Mouse (Mus musculus): ENCODE measurements around the gene Fyn. TPM values are rescaled to one million over a fixed set of nuclear protein-coding genes. Genes with fewer than 3 reads are reported as not detected.
A peak's percentile ranks its signal among the peaks of the same experiment; 100 is the strongest.

Gene Fyn
- polyA plus RNA-seq, 1 experiment from 2014 or later = 6.5 TPM

DNA sequence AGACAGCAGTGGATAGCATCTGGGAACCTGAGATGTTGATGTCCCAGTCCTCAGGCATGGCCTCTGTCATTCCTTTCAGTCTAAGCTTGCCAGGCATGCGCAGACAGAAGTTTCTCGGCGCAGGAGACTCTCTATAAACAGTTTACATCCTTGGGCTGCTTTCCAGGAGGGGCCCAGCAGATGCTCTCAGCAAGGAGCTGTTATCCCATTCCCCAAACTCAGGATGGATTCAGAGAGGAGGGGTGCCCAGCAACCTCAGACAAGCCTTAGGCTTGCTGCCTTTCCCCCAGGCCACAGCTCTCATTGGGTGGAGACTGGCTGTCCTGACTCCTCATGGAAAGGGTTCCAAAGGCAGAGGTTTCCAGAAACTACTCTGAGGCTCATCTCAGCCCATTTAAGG is 242.6 kb downstream of the Fyn start:
- Histone ChIP-seq H3K27ac (ENCODE audit: low read depth) (no peak overlapping the region), H3K36me3 (replicated peaks; ENCODE audit: insufficient read depth, low read length) (no peaks in the 10 kb centered on the region), H3K4me2 (ENCODE audit: low read depth, low read length) (no peak overlapping the region), H3K4me3 (ENCODE audit: low read depth, low read length) (no peak overlapping the region), H3K27me3 (ENCODE audit: insufficient read depth, low read length) (no peaks in the 10 kb centered on the region), H3K4me1 (ENCODE audit: insufficient read depth) (peaks cover 5% of the 10 kb centered on the region; the same call in 1 of the 2 replicates), H3K9me3 (ENCODE audit: low read length) (no peaks in the 10 kb centered on the region), H3K9ac (replicated peaks) (no peak overlapping the region)
- DNase-seq = no peak
- no peak for ATAC-seq
- no peak for TF ChIP-seq CTCF (IDR thresholded peaks at IDR 0.05; ENCODE audit: low read depth)
- no peak for TF ChIP-seq EP300 (IDR thresholded peaks at IDR 0.05; ENCODE audit: low read depth)
- 73% methylated on average over 3 of the region's 3 CpGs for WGBS (ENCODE audit: insufficient replicate concordance)

DNA sequence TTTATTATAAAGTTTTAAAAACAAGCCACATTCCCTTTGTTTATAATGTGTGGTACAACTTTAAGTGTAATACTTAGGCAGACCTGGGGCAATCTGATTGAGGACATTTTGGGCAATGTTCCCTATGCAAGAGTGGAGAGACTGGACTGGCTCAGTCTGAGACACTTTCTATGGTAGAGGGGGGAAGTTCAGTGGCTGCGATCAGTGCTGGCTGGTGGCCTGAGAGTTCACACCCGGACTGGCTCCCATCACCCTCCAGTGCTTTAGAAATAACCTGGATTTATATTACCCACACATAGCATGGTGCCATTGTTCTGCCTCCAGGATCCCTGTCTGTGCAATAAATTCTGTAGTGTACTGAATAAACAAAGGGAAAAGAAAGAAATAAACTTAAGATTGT is 243.5 kb downstream of the Fyn start:
- no peak overlapping the region for H3K4me3 ChIP-seq (ENCODE audit: low read depth, low read length)
- DNase-seq (no peak), ATAC-seq (no peak)
- WGBS (ENCODE audit: insufficient replicate concordance) = 90% methylated on average over 2 of the region's 2 CpGs
- no peak overlapping the region for H3K4me2 ChIP-seq (ENCODE audit: low read depth, low read length)
- H3K9me3 ChIP-seq (ENCODE audit: low read length) = no peaks in the 10 kb centered on the region
- no peaks in the 10 kb centered on the region for H3K27me3 ChIP-seq (ENCODE audit: insufficient read depth, low read length)
- H3K27ac ChIP-seq (ENCODE audit: low read depth) = peak overlapping the region; percentile 86; the same call in 1 of the 2 replicates
- H3K9ac ChIP-seq (replicated peaks) = no peak overlapping the region
- TF ChIP-seq CTCF (IDR thresholded peaks at IDR 0.05; ENCODE audit: low read depth) (no peak), EP300 (IDR thresholded peaks at IDR 0.05; ENCODE audit: low read depth) (no peak)
- peaks cover 7% of the 10 kb centered on the region; the same call in 1 of the 2 replicates for H3K4me1 ChIP-seq (ENCODE audit: insufficient read depth)
- H3K36me3 ChIP-seq (replicated peaks; ENCODE audit: insufficient read depth, low read length) = no peaks in the 10 kb centered on the region

DNA sequence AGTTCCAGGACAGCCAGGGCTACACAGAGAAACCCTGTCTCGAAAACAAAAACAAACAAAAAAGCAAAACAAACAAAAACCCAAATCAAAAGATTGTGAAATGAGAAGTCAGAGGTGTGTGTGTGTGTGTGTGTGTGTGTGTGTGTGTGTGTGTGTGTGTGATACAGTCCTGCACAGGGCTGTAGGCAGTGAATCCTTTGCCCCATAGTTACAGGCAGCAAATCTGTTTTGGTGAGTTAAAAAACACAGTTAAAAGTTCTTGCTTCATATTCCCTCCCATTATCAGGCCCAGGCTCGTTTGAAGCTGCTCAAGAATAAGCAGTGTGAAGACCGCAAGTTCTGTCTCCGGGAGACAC is 244.0 kb downstream of the Fyn start, which contains the start of gene Traf3ip2:
Traf3ip2 (plus strand) TSS at position 302 of the 356 bp plus-strand sequence.
- TF ChIP-seq EP300 (IDR thresholded peaks at IDR 0.05; ENCODE audit: low read depth) (no peak), CTCF (IDR thresholded peaks at IDR 0.05; ENCODE audit: low read depth) (no peak)
- Histone ChIP-seq H3K36me3 (replicated peaks; ENCODE audit: insufficient read depth, low read length) (0 out of 2 replicates have a peak, but pooled peaks cover under 1% of the 10 kb centered on the region), H3K9ac (replicated peaks) (peak within 1 kb of the TSS; percentile 61), H3K27ac (ENCODE audit: low read depth) (peak within 1 kb of the TSS; percentile 86), H3K27me3 (ENCODE audit: insufficient read depth, low read length) (no peaks in the 10 kb centered on the region), H3K9me3 (ENCODE audit: low read length) (no peaks in the 10 kb centered on the region), H3K4me3 (ENCODE audit: low read depth, low read length) (peak within 1 kb of the TSS; percentile 48), H3K4me1 (ENCODE audit: insufficient read depth) (peaks cover 7% of the 10 kb centered on the region; the same call in 1 of the 2 replicates), H3K4me2 (ENCODE audit: low read depth, low read length) (peak within 1 kb of the TSS; percentile 78)
- DNase-seq = no peak
- peak; percentile 56 for ATAC-seq
- 22% methylated on average over 4 of the region's 4 CpGs for WGBS (ENCODE audit: insufficient replicate concordance)

DNA sequence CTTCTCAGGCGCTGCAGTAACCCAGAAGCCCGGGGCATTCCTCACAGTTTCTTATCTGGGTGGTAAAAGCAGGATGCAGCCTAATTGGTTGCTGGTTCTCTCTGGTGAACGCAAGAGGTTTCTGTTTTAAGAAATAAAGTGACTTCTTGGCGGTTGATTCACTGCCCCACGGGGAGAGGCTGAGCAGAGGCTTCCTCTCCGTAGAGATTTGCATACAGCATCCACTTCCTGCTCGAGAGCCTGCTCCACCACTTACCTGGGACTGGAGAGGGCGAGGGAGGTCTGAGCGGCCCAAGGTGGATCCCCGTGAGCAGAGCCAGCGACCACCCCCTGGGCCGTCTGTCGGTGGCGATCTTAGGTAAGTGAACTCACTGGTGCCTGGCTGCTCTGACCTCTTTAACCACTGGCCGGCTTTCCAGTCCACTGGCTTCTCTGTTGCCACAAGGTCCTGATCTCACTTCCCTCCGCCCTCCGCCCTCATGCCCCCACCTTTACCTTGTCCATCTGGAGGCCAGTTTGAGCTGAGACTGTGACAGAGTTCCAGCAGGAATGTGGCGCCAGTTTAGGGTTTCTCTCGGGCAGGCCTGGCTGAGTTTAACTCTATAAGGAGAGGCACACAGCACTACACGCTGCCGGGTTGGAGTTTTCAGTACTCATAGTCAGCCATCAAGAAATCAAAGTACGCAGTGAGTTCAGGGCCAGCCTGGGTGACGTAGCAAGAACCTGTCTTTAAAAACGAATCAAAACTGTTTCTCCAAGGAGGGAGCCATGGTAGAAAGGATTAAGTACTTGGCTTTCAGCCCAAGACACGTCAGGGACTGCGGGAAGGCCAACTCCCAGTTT is 244.6 kb downstream of the Fyn start:
- peak; percentile 74 for ATAC-seq
- TF ChIP-seq EP300 (IDR thresholded peaks at IDR 0.05; ENCODE audit: low read depth) (no peak), CTCF (IDR thresholded peaks at IDR 0.05; ENCODE audit: low read depth) (no peak)
- WGBS (ENCODE audit: insufficient replicate concordance) = 9% methylated on average over 26 of the region's 26 CpGs
- Histone ChIP-seq H3K36me3 (replicated peaks; ENCODE audit: insufficient read depth, low read length) (0 out of 2 replicates have a peak, but pooled peaks cover 2% of the 10 kb centered on the region), H3K9ac (replicated peaks) (peak overlapping the region; percentile 61), H3K27ac (ENCODE audit: low read depth) (peak overlapping the region; percentile 86), H3K4me1 (ENCODE audit: insufficient read depth) (peaks cover 7% of the 10 kb centered on the region; the same call in 1 of the 2 replicates), H3K27me3 (ENCODE audit: insufficient read depth, low read length) (no peaks in the 10 kb centered on the region), H3K4me2 (ENCODE audit: low read depth, low read length) (peak overlapping the region; percentile 78), H3K4me3 (ENCODE audit: low read depth, low read length) (peak overlapping the region; percentile 48), H3K9me3 (ENCODE audit: low read length) (no peaks in the 10 kb centered on the region)
- DNase-seq = peak; percentile 64

DNA sequence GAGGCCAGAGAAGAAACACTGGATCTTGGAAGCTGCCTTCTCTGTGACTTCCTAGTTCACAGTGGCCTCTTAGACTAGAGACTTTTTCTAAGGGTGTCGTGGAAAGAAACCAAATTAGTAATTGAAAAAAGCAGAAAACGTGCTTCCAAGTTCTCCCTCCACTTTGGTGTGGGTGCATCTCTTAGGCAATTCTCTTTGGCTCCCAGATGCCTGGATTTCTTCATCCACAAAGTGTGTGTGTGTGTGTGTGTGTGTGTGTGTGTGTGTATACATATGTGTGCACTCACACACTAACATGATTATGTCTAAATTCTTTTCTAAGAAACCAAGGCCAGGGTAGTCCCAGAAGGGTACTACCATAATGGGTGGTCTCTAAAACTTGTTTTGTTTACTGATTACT is 245.3 kb downstream of the Fyn start:
- no peak overlapping the region for H3K9ac ChIP-seq (replicated peaks)
- peaks cover 7% of the 10 kb centered on the region; the same call in 1 of the 2 replicates for H3K4me1 ChIP-seq (ENCODE audit: insufficient read depth)
- H3K36me3 ChIP-seq (replicated peaks; ENCODE audit: insufficient read depth, low read length) = 0 out of 2 replicates have a peak, but pooled peaks cover 2% of the 10 kb centered on the region
- H3K4me2 ChIP-seq (ENCODE audit: low read depth, low read length) = peak overlapping the region; percentile 78
- H3K27ac ChIP-seq (ENCODE audit: low read depth) = peak overlapping the region; percentile 86
- H3K4me3 ChIP-seq (ENCODE audit: low read depth, low read length) = peak overlapping the region; percentile 48; the same call in 1 of the 2 replicates
- TF ChIP-seq EP300 (IDR thresholded peaks at IDR 0.05; ENCODE audit: low read depth) (no peak), CTCF (IDR thresholded peaks at IDR 0.05; ENCODE audit: low read depth) (no peak)
- H3K27me3 ChIP-seq (ENCODE audit: insufficient read depth, low read length) = no peaks in the 10 kb centered on the region
- no peak for DNase-seq
- H3K9me3 ChIP-seq (ENCODE audit: low read length) = no peaks in the 10 kb centered on the region
- peak; percentile 44; the same call in 1 of the 2 replicates for ATAC-seq
- 39% methylated on average over 2 of the region's 2 CpGs for WGBS (ENCODE audit: insufficient replicate concordance)

DNA sequence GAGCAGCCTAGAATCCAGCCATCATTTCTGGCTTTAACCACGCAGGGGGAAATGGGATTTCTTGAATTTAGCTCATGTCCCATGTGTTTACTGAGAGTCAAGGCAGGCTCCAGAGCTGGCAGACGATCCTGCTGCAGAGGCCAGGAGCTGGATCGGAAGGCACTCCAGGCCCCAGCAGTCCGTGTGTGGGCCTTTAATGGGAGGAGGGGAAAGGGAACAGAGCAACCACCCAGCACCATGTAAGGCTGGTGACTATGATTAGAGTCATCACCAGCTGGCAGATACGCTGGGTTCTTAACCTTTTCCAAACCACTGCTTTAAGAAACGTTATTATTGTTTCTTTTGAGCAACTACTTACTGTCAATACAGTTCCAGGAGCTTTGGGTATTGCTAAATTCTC is 246.0 kb downstream of the Fyn start:
- Histone ChIP-seq H3K9ac (replicated peaks) (no peak overlapping the region), H3K27me3 (ENCODE audit: insufficient read depth, low read length) (no peaks in the 10 kb centered on the region), H3K27ac (ENCODE audit: low read depth) (no peak overlapping the region), H3K4me1 (ENCODE audit: insufficient read depth) (peaks cover 7% of the 10 kb centered on the region; the same call in 1 of the 2 replicates), H3K9me3 (ENCODE audit: low read length) (no peaks in the 10 kb centered on the region), H3K4me3 (ENCODE audit: low read depth, low read length) (no peak overlapping the region), H3K36me3 (replicated peaks; ENCODE audit: insufficient read depth, low read length) (0 out of 2 replicates have a peak, but pooled peaks cover 2% of the 10 kb centered on the region), H3K4me2 (ENCODE audit: low read depth, low read length) (0 out of 2 replicates have a peak overlapping the region, but pooled peaks have one; percentile 78)
- no peak for DNase-seq
- WGBS (ENCODE audit: insufficient replicate concordance) = 53% methylated on average over 6 of the region's 6 CpGs
- ATAC-seq = no peak
- TF ChIP-seq CTCF (IDR thresholded peaks at IDR 0.05; ENCODE audit: low read depth) (no peak), EP300 (IDR thresholded peaks at IDR 0.05; ENCODE audit: low read depth) (no peak)

Other genes with a start within 250 kb of the Fyn start
- gene Fam229b, start 234.9 kb upstream of the Fyn start, polyA plus RNA-seq (2015; fragmentation: Nextera tagmentation; extraction: Ambion mirVana) = 1.3 and 1.9 TPM in 2 replicates
- 2.1 and 2.2 TPM in 2 replicates for gene Tube1, start 234.9 kb upstream of the Fyn start, polyA plus RNA-seq (2015; fragmentation: Nextera tagmentation; extraction: Ambion mirVana)
- not detected in 2 replicates for gene Ccn6, start 205.1 kb upstream of the Fyn start, polyA plus RNA-seq (2015; fragmentation: Nextera tagmentation; extraction: Ambion mirVana)
- 2.3 TPM in 2 replicates for gene Traf3ip2, start 244.1 kb downstream of the Fyn start, polyA plus RNA-seq (2015; fragmentation: Nextera tagmentation; extraction: Ambion mirVana)

Measured in liver, postnatal 0 days (tissue).